Mouse (Mus musculus) lung, postnatal 14 days (tissue): ENCODE data around the gene Creb5.

Experiments
- DNase-seq: peaks from one replicate; pipeline ENCODE4 v3.0.0; 2021

Creb5 gene

DNA sequence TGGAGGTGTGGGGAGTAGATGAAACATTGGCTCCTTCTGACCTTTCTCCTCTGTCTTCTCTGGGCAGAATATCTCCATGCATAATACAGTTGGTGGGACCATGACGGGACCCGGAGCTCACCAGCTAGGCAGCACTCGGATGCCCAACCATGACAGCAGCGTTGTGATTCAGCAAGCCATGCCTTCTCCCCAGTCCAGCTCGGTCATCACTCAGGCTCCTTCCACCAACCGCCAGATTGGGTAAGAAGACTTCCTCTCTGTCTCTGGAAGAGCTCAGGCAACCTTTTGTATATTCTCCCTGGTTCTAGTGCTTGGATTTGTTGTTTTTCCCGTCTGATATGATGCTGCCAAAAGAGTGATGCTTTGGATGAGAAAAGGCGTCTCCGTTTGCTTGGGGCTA is 160.4 kb downstream of the Creb5 start:
- DNase-seq: no peak

DNA sequence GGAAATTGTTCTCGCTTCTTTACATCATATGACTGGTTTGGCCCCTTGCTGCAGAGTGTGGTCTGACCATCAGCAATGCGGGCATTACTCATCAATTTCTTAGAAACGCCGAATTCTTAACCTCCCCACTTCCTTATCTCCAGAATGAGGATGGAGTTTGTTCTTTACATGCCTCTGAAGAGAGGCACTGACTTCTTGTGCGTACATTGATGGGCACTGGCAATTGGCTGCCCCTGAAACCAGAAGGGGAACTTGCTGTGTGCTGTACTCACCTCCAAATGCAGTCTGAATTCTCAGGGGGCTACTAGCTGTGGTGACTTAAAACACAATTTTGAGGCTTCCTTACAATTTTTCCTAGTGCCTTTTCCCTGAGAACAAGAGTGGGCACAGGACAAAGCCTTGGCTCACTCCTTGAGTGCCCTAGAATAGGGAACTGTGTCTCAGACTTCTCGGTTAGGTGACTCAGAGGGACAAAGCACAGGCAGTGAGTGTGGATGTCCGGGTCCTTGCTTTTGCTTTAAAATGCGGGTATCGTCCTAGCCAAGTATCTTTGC is 161.3 kb downstream of the Creb5 start:
- no peak for DNase-seq

DNA sequence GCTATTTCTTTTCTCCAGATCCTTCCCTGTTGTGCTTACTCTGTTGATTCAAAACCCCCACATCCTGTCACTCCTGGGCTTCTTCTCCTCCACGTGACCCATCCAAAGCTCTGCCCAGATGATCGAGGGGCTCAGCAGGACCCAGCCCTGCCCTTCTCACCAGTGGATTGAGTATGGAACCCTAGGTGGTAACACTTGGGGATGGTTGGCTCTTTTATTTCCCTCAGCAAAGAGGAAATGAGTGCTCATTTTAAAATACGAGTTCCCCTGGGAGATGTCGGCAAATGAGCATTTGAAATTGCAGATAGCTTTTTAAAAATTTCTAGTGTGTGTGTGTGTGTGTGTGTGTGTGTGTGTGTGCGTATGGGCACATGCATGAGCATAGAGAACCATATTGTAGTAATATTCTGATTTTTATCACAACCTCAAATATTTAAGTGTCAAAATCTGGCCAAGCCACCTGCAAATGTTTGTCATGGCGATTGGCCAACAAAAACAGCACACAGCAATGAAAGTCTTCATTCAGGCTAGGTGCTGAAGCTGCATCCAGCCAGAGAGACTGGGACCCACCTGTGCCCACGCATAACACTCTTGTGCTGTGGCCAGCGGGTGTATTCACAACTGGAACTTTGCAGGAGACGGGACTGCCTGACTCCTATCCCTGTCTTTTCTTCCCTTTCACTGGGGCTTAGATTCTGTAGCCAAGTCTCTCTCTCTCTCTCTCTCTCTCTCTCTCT is 162.5 kb downstream of the Creb5 start:
- DNase-seq: no peak

DNA sequence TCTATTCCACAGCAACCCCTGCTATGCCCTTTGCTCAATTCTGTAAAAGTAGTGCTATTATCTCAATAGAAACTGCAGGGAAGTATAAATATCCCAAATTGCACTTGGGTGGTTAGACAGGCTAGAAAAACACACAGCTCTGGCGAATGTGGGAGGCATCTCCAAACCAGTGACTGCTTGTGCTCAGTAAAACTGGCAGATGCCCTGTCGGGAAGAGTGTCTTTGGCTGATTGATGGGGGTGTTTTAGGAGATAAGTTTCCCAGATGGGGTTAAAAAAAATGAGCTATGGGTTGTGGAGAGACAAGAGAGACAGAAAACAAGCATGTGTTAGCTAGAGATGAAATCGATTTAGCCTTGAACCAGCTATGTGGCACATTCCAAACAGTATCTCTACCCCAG is 163.4 kb downstream of the Creb5 start:
- DNase-seq: no peak

DNA sequence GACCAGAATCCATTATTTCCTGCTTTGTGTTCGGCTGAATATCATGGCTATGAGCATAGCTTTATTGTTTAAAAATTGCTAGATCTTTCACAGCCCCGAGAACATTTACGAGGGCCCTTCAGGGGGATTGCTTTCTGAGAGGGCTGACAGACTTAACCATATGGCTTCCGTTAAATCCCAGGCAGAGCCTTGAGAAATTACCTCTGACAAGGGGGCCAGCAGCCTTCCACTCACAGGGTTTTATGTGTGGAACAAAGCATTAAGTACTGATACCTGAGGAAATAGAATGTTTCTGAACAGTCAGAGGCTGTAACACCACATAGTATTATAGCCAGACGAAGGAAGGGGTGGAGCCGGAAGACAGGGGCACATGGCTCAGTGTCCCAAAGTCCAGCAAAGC is 165.2 kb downstream of the Creb5 start:
- no peak for DNase-seq

DNA sequence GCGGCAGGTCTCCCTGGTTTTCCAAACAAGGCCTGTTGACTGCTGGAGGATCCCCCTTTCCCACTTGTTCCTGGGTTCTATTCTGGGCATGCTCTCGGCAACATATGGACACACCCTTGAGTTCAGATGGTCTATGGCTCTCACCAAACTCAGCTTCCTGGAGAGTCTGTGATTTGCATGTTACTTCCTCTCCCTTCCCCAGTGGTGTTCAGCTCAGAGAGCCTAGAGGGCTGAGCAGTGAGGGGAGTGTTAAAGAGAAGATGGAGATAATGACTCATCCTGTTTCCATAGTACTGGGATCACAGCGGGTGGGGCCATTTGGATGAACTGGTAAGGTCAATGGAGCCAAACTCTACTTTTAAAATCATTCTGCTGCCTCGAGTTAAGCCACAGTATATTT is 168.4 kb downstream of the Creb5 start:
- DNase-seq: no peak

DNA sequence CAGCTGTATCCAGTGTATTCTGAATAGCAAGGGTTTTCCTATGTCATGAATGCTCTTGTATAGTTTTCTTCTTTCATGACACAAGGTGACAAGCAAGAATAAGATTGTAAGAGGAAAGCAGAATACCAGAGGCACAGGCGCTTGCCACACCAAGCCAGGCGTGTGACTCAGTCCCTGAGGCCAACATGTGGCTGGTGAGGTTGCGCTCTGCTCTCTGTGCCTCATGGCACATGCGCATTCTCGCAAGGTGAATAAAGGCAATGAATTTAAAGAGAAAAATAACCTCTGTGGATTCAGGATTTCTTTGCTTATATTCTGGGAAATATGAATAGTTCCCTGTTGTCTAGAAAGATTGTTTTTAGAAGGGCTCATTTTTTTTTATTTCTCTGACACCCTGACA is 169.0 kb downstream of the Creb5 start:
- no peak for DNase-seq

DNA sequence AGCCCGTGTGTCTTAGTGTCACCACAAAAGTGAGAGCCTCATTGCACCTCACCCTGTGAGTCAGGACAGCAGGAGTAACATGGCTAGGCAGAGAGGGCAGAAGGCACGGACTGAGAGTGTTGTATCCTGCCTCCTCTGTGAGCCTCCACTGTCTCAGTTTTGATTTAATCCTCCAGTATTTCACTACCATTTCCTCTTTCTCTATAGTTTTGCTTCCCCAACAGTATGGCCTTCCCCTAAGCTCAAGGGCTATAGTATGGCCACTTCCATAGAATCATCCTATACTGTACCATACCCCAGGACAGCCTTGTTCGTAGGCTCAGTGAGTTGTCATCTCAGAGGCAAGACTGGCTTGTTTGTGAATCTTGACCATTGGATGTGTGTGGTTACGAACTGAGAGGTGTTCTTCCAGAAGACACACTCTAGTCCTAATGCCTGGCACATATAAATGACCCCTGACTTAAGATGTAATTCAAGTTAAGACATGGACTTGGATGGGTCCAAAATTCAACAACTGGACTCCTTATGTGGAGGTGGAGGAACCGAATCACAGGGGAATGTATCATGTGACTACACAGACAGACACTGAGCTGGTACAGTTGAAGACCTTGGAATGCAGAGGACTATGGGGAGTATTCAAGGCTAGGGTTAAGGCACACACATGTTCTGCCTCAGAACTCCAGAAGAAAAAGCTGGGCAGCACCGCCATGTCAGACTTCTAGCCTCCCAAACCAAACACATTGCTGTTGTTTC is 173.1 kb downstream of the Creb5 start:
- DNase-seq: no peak

DNA sequence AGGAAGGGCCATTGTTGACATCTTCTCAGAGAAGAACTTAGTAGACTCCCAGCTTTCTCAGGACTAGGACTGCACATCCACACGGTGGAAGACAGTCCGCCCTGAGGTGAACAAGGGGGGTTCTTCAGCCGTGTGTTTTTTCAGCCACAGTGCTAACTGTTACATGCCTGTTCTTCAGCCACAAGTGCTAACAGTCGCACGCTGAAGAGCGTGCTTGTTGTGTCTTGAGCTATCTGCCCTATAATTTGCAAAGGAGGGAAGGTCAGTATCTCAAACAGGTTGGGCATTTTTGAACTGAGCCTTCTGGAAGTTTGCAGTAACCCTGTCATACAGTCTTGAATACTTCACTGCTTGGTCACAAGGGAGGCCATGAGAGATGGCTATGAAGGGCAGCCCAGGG is 174.0 kb downstream of the Creb5 start:
- DNase-seq: no peak

DNA sequence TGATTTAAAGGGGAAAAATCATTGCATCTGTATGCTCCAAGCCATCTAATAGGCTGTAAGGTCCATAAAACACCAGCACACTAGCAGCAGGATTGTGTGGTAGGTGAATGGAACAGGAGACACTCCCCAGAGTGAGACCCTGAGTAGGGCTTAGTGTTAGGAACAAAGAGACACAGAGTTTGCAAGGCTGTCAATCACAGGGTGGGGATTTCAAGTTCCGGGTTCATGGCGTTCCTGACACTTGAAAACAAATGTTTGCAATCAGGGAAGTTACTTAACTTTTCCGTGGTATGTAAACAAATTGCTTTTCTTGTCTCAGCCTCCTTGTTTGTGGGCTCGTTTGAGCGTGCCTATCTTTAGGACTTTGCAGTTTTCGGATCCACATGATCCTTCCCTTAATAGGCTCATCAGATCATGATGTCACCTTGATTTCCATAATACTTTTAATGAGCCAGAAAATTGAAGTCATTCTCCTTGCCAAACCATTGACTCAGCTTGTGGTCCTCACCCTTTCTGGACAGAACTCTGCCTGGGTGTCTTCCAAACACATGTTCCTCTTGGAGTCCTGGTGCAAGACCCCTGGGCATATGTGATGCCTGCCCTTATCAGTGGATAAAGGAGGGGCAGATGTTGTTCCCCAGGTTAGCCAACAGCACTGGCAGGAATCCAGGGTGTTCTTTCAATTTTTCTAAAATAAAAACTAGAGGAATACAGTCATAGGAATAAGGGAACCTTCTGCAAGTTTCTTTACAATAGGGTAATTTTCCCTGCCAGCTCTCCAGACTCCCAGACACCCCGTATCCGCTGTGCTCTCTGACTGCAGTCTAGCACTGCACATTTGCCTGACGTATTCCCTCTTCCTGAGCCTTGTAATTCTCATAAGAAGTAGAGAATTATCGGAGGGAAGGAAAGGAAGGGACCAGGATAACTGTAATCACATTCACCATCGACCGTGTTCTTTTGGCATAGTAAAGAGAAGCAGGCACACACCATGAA is 175.0 kb downstream of the Creb5 start:
- DNase-seq: no peak

DNA sequence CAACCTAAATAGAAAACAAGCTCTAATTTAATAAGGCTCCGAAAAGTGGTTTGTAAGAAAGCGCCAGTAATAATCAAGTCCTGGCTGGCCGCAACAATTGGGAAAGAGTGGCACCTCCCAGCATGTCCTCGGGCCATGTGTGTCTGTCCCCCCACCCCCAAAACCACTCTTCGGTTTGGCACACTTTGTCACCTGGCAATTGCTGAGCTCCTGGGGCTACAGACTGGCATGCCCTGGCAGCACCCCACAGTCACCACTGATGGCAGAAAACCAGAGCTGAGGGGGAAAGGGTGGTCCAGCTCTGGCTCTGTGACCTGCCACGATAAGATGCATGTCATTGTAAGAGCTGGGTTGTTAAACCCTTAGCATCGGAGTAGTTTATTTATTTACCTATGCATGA is 175.7 kb downstream of the Creb5 start:
- DNase-seq: no peak

DNA sequence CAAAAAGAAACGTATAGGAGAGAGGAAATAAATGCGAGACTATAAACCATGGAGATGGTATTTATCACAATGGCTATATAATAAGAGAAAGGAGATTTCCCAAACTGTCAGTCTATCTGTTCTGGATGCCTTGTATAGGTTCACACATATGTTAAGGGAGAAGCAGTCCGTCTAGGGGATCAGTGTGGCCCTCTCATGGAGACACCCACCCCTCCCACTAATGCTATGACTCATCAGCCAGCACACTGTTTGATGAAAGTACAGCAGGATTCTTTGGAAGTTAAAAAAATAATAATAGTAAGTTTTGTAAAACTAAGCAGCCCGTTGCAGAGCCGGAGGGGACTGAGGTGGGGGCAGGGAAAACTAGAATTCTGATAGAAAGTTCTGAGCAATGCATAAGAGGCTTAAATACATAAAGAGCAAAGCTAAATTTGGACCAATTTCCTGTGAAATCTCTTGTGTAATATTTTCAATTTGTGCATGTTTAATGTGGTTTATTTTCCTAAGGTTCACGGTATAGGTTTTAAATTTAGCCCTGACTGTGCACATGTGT is 176.3 kb downstream of the Creb5 start:
- no peak for DNase-seq

DNA sequence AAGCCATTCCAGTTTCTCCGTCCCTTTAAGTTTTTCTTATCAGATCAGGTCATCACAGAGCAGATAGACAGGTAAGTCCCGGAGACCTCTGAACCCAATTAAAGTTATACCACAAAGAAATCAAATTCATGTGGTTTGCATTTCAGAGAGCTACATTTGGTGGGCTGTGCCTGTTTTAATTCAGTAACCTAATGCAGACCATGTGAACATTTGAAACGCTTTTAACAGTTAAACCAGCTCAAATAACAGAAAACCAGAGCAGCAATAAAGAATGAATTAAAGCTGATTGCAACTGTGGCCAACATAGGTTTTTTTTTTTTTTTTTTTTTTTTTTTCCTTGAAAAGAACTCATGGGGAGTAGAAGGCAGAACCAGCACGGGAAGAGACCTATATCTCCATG is 182.1 kb downstream of the Creb5 start:
- no peak for DNase-seq

DNA sequence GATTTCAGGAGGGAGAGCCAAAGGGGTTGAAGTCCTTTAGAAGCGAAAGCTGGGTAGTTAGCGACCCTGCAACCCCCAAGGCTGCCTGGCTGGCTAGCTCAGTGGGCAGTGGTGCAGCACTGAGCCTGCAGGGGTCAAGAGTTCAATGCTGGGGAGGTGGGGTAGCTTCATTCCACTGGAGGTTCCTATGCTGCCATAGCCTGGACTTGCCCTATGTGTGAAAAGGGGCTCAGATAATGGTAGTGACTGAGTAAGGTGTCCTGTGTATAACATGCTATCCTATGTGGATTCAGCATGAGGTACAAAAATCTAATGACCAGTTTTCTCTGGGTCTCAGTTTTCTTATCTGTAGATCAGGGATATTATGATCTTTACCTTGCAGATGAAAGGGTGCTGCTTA is 182.6 kb downstream of the Creb5 start:
- DNase-seq: no peak

DNA sequence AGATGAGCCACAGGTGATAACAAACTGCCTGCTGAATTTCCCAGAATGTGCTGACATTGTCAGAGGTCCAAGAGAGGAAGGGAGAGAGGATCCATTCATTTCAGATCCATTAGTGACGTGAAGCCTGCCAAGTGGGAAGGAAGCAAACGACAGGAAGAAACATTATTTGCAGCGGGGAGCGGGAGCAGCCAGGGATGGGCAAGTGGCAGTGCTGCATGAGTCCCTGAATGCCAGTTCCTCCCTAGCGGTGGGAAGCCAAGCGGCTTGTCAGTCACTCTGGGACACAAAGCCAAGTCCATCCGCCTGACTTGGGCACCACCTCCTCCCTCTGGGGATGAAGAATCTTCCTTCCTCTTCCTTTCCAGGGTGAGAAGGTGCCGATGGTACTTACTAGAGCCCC is 183.5 kb downstream of the Creb5 start:
- DNase-seq: peak; percentile 60

DNA sequence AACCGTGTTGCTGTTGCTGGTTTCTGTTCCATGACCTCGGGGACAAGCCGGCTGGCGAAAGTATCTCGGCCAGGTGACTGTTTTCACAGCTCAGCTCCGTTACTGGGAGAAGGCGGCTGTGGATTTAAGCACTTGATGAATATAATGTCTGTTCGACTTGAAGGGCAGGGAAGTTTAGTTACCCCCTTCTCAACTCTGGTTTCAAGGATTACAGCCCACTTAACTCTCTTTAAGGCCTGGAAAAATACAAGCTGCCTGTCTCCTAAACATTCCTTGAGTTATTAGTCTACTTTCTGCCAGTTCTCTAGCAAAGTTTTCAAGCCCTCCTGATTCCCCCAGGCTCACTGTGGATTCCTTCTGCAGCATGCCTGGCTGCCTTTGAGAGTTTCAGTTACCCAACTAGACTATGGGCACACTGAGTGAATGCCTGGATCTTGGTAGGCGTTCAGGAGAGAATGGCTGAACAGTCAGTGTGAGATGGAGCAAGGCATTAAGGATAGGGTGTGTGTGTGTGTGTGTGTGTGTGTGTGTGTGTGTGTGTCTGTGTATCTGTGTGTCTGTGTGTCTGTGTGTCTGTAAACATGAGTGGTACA is 184.0 kb downstream of the Creb5 start:
- DNase-seq: no peak

DNA sequence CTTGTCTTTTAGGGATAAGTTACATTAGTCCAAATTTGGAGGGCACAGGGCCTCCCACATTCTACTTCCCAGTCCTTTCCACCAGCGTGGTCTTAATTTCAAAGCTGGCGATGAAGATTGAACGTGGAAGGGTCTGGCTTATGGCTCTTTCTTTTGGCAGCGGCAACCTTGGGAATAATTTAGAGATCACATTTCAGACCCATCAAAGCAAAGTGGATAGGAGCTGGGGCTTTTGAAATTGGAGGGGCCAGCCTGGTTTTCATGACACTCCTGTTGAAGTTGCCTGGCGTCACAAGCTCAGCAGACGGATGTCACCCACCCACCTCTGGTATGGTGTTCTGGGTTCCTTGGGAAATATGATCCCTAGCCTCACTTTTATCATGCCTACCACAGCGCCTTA is 185.7 kb downstream of the Creb5 start:
- no peak for DNase-seq

DNA sequence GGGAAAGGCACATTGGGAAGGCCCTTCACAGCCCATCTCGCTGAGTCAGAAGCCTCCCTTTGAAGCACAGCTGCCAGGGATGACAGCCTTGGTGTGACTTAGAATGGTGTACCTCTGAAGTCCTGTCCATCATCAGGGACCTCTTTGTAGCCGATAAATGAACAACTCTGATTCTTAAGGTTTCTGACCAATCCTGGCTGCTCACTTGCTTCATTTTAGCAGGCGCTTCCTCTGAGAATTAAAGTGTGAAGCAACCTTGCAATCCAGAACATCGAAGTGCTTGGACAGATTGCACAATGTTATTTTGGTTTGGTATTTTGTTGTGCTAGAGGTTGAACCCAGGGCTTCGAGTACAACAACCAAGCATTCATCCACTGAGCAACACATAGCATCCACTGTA is 190.4 kb downstream of the Creb5 start:
- DNase-seq: no peak

DNA sequence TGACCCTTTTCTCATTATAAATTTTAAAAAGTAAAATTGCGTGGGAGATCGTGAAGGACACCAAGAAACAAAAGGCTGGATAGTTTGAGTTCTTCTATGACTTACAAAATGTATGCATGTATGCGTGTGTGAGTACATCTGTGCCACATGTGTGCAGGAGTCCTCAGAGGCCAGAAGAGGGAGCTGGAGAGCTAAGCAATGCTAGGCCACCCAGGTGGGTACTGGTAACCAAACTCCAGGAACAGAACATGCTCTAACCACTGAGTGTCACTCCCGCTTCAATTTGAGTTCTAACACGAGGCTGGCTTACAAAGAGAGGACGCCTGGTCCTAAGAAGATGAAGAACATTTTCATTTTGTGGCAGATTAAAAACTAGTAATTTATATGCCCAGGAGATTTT is 203.8 kb downstream of the Creb5 start:
- DNase-seq: no peak

DNA sequence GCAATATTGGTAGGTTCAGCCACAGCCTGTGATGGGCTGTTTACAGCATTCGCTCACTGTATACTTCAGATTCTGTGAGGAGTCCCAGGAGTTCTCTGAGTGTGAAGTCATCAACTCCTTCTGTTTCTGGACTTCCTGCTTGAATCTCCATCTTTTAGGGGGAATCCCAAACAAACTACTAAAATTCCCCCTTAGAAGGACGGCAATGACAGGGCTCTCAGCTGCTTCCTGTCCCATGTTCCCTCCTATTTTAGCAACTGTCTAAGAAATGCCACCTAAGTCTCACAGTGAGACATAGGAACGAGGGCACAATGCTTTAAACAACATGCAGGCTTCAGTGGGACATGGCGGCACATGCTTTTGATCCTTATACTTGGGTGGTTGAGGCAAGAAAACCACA is 204.3 kb downstream of the Creb5 start:
- DNase-seq: no peak

DNA sequence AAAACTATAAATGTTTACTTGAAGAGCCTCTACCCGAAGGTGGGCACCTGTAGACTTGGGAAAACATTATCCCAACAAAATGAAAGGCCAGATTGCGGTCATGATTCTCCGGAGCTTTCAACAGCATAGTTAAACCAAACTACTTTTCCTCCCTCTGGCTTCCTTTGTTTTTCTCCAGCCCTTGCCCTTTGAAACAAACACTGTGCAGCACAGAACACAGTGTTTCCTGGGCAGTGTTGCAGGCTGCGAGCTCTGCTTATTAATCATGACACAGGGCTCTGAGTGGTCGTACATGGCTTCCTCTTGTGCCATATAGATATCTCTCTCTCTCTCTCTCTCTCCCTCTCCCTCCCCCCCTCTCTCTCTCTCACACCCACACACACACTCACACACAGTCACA is 206.8 kb downstream of the Creb5 start:
- peak; percentile 15 for DNase-seq

DNA sequence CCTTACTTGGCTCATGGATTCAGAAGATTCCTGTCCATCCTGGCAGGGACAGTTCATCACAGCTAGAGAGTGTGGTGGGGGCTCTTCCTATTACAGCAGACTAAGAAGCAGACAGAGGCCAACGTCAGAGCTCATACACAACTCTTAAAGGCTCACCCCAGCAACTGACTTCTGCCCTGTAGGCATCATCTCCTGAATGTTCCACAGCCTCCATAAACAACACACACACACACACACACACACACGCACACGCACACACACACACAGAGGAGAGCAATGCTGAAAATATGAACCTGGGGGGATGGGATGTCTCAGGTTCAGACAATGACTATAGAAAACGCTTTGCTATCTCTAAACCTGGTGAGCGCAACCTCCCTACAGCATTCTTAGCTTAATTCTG is 208.6 kb downstream of the Creb5 start:
- no peak for DNase-seq
